Mouse (Mus musculus) spleen, postnatal 14 days (tissue): ENCODE data around the gene Tcf23.
A peak's percentile ranks its signal among the peaks of the same experiment; 100 is the strongest.

Experiments used
- DNase-seq, 2 experiments: peaks; one replicate each; pipeline ENCODE4 v3.0.0; 2021 to 2022; ENCODE audit warnings: low spot score in 2 of 2

Gene Tcf23

GRCm38 (mm10) chr5:30949654-30950326, 18.7 kb upstream of the Tcf23 start:
- DNase-seq = peak; percentile 75 to 80

GRCm38 (mm10) chr5:30950451-30950850, 18.0 kb upstream of the Tcf23 start:
- DNase-seq = no peak

GRCm38 (mm10) chr5:30950922-30951321, 17.5 kb upstream of the Tcf23 start:
- no peak for DNase-seq

GRCm38 (mm10) chr5:30951706-30952105, 16.8 kb upstream of the Tcf23 start:
- no peak for DNase-seq

GRCm38 (mm10) chr5:30952551-30952950, 15.9 kb upstream of the Tcf23 start:
- DNase-seq = no peak

- DNase-seq = no peak
Observed at GRCm38 (mm10) chr5:30954065-30954464, 14.4 kb upstream of the Tcf23 start.

GRCm38 (mm10) chr5:30954556-30954955, 13.9 kb upstream of the Tcf23 start:
- no peak for DNase-seq

GRCm38 (mm10) chr5:30955751-30956150, 12.7 kb upstream of the Tcf23 start:
- DNase-seq = no peak

- DNase-seq = no peak
Observed at GRCm38 (mm10) chr5:30957891-30958290, 10.6 kb upstream of the Tcf23 start.

GRCm38 (mm10) chr5:30959198-30959854, 9.1 kb upstream of the Tcf23 start:
- no peak for DNase-seq

GRCm38 (mm10) chr5:30959966-30960501, 8.4 kb upstream of the Tcf23 start, which contains the start of gene Preb:
Preb (minus strand) TSS chr5:30960361.
- DNase-seq = peak; percentile 96 to 98

- DNase-seq = no peak
Observed at GRCm38 (mm10) chr5:30960814-30961213, 7.6 kb upstream of the Tcf23 start.

GRCm38 (mm10) chr5:30961545-30962505, 6.6 kb upstream of the Tcf23 start:
- no peak for DNase-seq

GRCm38 (mm10) chr5:30963916-30964315, 4.5 kb upstream of the Tcf23 start:
- DNase-seq = no peak

GRCm38 (mm10) chr5:30966189-30966588, 2.3 kb upstream of the Tcf23 start:
- no peak for DNase-seq

- DNase-seq = no peak
Observed at GRCm38 (mm10) chr5:30969440-30969839, 978 bp downstream of the Tcf23 start.

GRCm38 (mm10) chr5:30974870-30975656, 6.6 kb downstream of the Tcf23 start:
- no peak for DNase-seq

- no peak for DNase-seq
Observed at GRCm38 (mm10) chr5:30982357-30982756, 13.9 kb downstream of the Tcf23 start.

GRCm38 (mm10) chr5:30992980-30993676, 24.7 kb downstream of the Tcf23 start:
- no peak for DNase-seq

GRCm38 (mm10) chr5:30994074-30994473, 25.6 kb downstream of the Tcf23 start:
- no peak for DNase-seq
